Mouse (Mus musculus): ENCODE data around the gene Fh1.

Fh1 gene

DNA sequence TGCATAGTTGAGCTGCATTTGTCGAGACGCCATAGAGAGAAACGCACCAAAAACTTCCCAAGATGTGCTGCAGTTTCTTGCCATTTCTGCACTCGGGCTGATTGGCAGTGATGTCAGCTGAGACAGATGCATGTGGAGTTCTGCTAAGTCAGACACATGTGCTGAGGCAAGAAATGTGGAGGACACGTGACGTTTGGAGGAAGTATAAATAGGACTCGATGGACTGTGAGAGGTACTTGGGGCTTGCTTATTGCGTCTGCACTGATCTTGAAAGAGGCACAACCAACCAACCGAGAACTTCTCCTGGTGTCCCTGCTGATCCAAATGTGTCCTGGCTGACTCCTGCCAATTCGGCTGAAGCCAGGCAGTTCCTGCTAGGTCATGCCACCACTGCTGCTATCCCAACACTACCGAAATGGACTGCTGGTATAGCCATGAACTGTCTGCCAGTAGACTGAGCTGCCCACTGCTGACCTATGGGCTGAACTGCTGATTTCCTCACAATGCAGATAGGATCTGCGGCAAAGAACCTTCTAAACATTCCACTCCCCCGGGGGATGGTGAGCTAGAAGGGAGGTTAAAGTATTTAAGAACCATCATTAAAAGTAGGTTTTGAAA, 5.5 kb downstream of the Fh1 start, which contains the start of gene Kmo:
Gene Kmo (plus strand): TSS at position 568 of the 618 bp plus-strand sequence.
- no peak for DNase-seq (ENCODE audit: low read depth)

- DNase-seq (ENCODE audit: low read depth) = no peak
These were observed 10.4 kb downstream of the Fh1 start for GRCm38 (mm10) chr1:175614992-175615391.

- DNase-seq (ENCODE audit: low read depth) = no peak
These were observed 16.7 kb downstream of the Fh1 start for GRCm38 (mm10) chr1:175608708-175609107.

- DNase-seq (ENCODE audit: low read depth) = no peak
These were observed 17.4 kb downstream of the Fh1 start for GRCm38 (mm10) chr1:175607838-175608585.

- DNase-seq (ENCODE audit: low read depth) = no peak
These were observed 18.1 kb downstream of the Fh1 start for GRCm38 (mm10) chr1:175607308-175607707.

GRCm38 (mm10) chr1:175603390-175603789, 22.0 kb downstream of the Fh1 start:
- DNase-seq (ENCODE audit: low read depth) = no peak

- DNase-seq (ENCODE audit: low read depth) = no peak
These were observed 23.2 kb downstream of the Fh1 start for GRCm38 (mm10) chr1:175602231-175602630.

GRCm38 (mm10) chr1:175592832-175593231, 32.6 kb downstream of the Fh1 start:
- no peak for DNase-seq (ENCODE audit: low read depth)

- DNase-seq (ENCODE audit: low read depth) = no peak
These were observed 38.8 kb downstream of the Fh1 start for GRCm38 (mm10) chr1:175586656-175587055.

GRCm38 (mm10) chr1:175585267-175585666, 40.2 kb downstream of the Fh1 start:
- DNase-seq (ENCODE audit: low read depth) = no peak

DNA sequence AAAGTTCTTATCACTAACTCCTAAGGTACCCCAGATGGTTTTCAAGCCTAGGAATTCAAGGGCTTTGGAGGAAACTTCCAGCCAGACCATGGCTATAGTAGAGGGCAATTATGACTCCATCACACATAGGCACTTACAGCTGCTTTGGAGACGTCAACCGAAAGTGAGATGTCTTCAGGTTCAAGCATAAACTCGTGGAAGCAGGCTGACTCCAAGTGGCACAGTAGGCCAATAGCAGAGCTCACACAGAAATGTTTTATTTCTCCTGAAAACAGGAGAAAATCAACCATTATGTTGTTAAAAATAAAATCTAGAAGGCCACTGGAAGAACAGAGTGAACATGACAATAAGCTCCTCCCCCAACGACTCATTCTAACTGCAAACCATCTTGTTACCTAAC, 42.6 kb downstream of the Fh1 start:
- no peak for DNase-seq (ENCODE audit: low read depth)

- no peak for DNase-seq (ENCODE audit: low read depth)
These were observed 45.1 kb downstream of the Fh1 start for GRCm38 (mm10) chr1:175580346-175580745.

DNA sequence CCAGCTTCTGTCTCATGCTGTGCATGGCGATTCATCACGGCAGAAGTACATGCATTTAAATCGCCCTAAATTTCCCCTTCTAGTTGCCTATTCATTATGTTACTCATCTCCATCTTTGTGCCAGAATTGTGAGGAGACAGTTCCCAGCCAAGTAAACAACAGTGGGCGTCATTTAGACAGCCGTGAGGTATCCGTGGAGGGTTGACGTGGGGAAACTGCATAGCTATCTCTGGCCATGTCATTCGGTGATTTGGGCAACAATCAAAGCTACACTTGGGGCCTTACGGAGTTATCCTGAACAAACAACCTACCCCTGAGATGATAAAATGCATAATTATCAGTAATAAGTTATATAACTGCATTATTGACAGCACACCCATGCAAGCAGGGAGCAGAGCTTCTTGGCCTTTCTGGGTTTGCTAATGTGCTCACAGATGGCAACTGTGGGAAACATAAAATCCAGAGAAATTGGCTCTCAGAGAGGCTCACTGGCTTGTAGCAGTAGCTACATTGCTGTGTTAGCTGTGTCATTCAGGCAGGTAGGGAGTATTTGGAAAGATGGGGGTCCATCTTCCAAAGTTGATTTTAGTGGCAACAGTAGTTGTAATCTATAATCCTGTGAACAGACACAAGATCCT, 45.7 kb downstream of the Fh1 start:
- no peak for DNase-seq (ENCODE audit: low read depth)

DNA sequence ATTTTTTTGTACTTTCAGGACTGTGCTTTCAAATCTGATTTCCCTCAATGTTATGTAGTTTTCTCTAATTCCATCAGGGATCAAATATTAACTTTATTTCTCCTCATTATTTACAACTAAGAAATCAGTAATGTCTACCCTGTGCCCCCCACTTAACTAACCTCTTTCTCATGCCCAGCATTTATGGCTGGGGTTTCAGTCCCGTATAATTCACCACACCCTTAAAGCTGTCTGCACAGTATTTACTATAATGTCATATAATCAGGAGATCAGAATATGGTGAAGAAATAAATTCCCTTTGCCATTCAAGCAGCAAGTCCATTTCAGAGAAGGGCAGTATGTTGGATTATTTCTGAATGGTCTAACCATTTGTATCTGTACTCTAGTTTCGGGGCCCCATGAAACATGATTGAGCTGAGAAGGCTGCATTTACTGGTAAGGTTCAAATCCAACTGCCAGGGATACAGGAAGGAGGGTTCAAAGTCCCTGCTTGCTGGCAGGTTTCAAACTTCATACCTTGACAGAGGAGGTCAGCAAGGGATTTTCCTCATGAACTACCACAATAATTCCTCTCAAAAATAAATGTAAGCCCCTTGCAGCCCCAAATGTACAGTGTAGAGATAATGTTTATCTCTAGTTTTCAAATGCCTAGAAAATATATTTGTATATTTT, 46.9 kb downstream of the Fh1 start:
- DNase-seq (ENCODE audit: low read depth) = no peak

DNA sequence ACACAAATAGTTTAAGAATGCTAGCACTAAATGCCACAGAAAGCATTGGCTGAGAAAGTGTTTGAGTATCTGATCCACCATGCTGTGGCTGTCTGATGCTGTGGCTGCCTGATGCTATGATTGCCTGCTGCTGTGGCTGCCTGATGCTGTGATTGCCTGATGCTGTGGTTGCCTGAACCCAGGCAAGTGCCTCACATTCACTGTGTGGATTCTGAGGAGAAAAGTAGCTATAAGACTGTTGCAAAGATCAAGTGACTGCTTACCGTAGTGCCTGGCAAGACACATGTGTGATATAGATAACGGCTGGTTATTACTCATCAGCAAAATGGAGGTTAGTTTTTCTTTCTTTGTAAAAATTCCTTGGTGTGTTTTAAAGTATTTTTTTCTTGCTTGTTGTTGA, 51.3 kb downstream of the Fh1 start:
- no peak for DNase-seq (ENCODE audit: low read depth)

DNA sequence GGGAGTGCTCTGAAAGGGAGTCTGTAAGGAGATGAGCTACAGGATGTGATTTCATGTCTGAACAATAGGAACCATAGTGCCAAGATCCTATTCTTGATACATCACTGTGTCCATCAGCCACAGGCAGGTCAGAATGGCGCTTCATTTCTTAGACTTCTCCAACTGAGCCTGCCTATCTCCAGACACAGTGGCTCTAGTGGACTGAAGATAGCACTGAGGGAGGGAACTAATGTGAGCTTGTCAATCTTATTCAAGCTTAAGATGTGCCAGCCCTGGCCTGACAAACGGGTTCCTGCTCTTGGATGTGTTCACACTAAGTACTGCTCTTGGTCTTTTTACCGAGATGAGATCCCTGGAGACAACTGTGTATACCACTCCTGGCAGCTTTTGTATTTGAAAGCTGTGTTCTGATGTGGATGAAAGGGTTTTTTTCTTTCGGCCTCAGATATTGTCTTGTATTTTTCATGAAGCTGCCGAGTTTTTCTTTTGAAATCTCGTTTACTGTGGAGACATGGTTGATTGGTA, 59.8 kb downstream of the Fh1 start:
- no peak for DNase-seq (ENCODE audit: low read depth)

- DNase-seq (ENCODE audit: low read depth) = no peak
These were observed 61.1 kb downstream of the Fh1 start for GRCm38 (mm10) chr1:175564321-175564720.

- no peak for DNase-seq (ENCODE audit: low read depth)
These were observed 63.1 kb downstream of the Fh1 start for GRCm38 (mm10) chr1:175562379-175562778.

- no peak for DNase-seq (ENCODE audit: low read depth)
These were observed 63.6 kb downstream of the Fh1 start for GRCm38 (mm10) chr1:175561806-175562205.

DNA sequence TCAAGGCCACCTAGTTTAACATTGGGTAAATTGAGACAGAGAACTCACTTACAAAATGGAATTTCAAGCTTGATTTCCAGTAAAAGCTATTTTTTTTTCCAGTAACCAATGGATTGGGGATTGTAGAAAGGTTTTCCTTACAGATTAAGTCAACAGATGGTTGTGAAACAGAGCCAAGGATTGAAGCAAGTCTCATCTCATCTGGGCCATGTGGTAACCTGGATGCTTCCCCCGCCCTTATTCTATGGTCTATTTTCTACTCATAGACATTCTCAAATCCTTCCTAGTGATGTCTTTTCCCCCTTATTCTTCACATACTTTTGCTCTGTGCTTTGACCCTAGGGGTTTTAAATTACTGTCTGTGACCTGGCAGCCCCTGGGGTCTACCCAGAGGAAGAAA, 70.8 kb downstream of the Fh1 start:
- DNase-seq (ENCODE audit: low read depth) = no peak

DNA sequence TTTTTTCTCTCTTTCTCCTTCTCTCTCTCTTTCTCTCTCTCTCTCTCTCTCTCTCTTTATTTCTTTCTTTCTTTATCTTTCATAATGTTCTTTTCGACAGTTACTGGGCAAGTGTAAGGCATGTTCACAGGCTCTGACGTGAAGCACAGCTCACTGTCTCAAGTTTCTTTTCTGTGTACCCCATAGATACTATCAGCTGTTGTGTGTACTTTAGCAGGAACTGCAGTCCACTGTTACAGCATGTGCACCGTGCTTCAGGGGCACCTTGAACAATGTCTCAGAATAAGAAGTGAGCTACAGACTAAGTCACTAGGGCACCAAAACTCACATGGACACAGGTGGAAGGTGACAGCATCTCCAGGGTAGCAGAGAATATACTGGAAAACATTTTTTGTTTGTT, 73.0 kb downstream of the Fh1 start:
- no peak for DNase-seq (ENCODE audit: low read depth)

DNA sequence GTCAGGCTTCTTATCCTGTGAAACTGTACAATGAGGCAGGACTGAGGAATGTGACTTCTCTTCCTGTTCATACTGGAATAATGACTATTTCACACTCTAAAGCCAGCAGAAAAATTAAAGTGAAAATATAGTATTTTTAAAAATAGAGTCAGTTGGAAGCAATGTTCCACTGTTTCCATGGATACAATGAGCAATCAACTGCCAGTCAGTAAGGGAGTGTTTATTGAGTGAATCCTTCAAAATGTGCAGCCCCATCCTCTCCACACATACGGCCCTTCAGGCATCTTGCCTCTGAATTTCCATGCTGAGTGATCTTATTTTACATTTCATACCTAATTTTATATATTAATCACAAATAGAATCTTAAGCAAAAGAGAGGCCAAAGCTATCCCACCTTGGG, 74.8 kb downstream of the Fh1 start:
- no peak for DNase-seq (ENCODE audit: low read depth)
